Mouse (Mus musculus) liver, embryonic 14.5 days (tissue): ENCODE measurements at regions not wholly inside any gene's neighbourhood (a gene's known extent, or its start where the extent isn't known, plus 50 kb on each side); places are given as distances from the start of the nearest gene placed in this dataset.

Source experiments
- CTCF ChIP-seq: IDR thresholded peaks from 2 replicates; pipeline ENCODE4 v1.5.1; 2016; ENCODE audit warnings: antibody characterized with exemption, low read depth, control low read depth
- EP300 ChIP-seq: IDR thresholded peaks from 2 replicates; pipeline ENCODE4 v1.6.1; 2016; ENCODE audit warnings: antibody characterized with exemption, low read depth

DNA sequence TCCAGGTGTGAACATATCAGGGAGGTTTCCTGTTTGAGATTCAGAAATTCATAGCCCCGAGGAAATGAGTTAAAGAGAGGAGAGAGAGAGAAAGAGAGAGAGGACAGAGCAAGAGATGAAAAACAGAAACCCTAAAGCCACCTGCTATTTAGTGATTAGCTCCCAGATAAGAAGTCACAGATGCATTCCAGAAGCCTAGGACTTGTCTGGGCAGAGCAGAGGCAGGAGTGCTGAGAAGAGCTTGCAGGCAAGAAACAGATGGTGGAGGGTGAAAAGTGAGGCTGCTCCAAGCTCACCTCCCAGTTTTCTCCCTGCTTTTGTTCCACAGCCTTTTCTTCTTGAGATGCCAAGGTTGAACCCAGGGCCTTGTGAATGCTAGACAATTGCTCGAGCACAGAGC lies 180.7 kb upstream of the Camk1g start:
- no peak for TF ChIP-seq CTCF
- no peak for TF ChIP-seq EP300
